Mouse (Mus musculus) liver, postnatal 0 days (tissue): Measurements from ENCODE around the gene Peli2.

Experiments
- CTCF ChIP-seq: sonication (generic); IDR thresholded peaks from 2 replicates; pipeline ENCODE4 v1.5.1; 2016; ENCODE audit warnings: antibody characterized with exemption, low read depth
- EP300 ChIP-seq: IDR thresholded peaks from 2 replicates; pipeline ENCODE4 v1.6.1; 2016; ENCODE audit warnings: antibody characterized with exemption, low read depth, mild to moderate bottlenecking

- TF ChIP-seq CTCF, result no peak
- TF ChIP-seq EP300, result no peak
These were observed 37.2 kb downstream of the Peli2 start for GRCm38 (mm10) chr14:48157835-48158234.
